Mouse (Mus musculus) heart, postnatal 10 days (tissue): ENCODE measurements at regions not wholly inside any gene's neighbourhood (a gene's known extent, or its start where the extent isn't known, plus 50 kb on each side); places are given as distances from the start of the nearest gene placed in this dataset.

Source experiments
- DNase-seq, 2 experiments: peaks; one replicate each; pipeline ENCODE4 v3.0.0; 2021
- intact Hi-C: fragments of 180-260 bp; cut with DNase I; formaldehyde crosslinking; loops from one replicate; pipeline ENCODE4 v1.15.1; 2025

GRCm38 (mm10) chr2:9267675-9268074 is 613.4 kb upstream of the 4930412O13Rik start:
- no peak for DNase-seq
- intact Hi-C loops = no loop called here

GRCm38 (mm10) chr2:9283441-9283840 is 597.6 kb upstream of the 4930412O13Rik start:
- no peak for DNase-seq
- intact Hi-C loops = no loop called here

GRCm38 (mm10) chr2:9285800-9286199 is 595.3 kb upstream of the 4930412O13Rik start:
- DNase-seq = no peak
- intact Hi-C loops = no loop called here

GRCm38 (mm10) chr2:9287077-9287476 is 594.0 kb upstream of the 4930412O13Rik start:
- intact Hi-C loops = no loop called here

GRCm38 (mm10) chr2:9287623-9288022 is 593.4 kb upstream of the 4930412O13Rik start:
- no peak for DNase-seq
- intact Hi-C loops = no loop called here

More at GRCm38 (mm10) chr2:9287077-9287476, 594.0 kb upstream of the 4930412O13Rik start:
- no peak for DNase-seq

- intact Hi-C loops = no loop called here
- no peak for DNase-seq
Measured at GRCm38 (mm10) chr2:9331630-9332352, 549.3 kb upstream of the 4930412O13Rik start.

- intact Hi-C loops = no loop called here
- DNase-seq = no peak
Measured at GRCm38 (mm10) chr2:9348982-9349381, 532.1 kb upstream of the 4930412O13Rik start.

GRCm38 (mm10) chr2:9349994-9350393 is 531.1 kb upstream of the 4930412O13Rik start:
- intact Hi-C loops = no loop called here
- no peak for DNase-seq

- DNase-seq = no peak
- intact Hi-C loops = no loop called here
Measured at GRCm38 (mm10) chr2:9352190-9352589, 528.9 kb upstream of the 4930412O13Rik start.

- intact Hi-C loops = no loop called here
- no peak for DNase-seq
Measured at GRCm38 (mm10) chr2:9360020-9360419, 521.0 kb upstream of the 4930412O13Rik start.

- intact Hi-C loops = no loop called here
- DNase-seq = no peak
Measured at GRCm38 (mm10) chr2:9367801-9368584, 513.1 kb upstream of the 4930412O13Rik start.

GRCm38 (mm10) chr2:9369572-9369971 is 511.5 kb upstream of the 4930412O13Rik start:
- intact Hi-C loops = no loop called here
- DNase-seq = no peak

- intact Hi-C loops = no loop called here
- DNase-seq = no peak
Measured at GRCm38 (mm10) chr2:9386566-9386965, 494.5 kb upstream of the 4930412O13Rik start.

- intact Hi-C loops = no loop called here
- no peak for DNase-seq
Measured at GRCm38 (mm10) chr2:9388058-9388457, 493.0 kb upstream of the 4930412O13Rik start.

GRCm38 (mm10) chr2:9395379-9395999 is 485.6 kb upstream of the 4930412O13Rik start:
- DNase-seq = no peak
- intact Hi-C loops = no loop called here

GRCm38 (mm10) chr2:9401461-9401860 is 479.6 kb upstream of the 4930412O13Rik start:
- no peak for DNase-seq
- intact Hi-C loops = no loop called here

GRCm38 (mm10) chr2:9402281-9402680 is 478.8 kb upstream of the 4930412O13Rik start:
- intact Hi-C loops = no loop called here
- DNase-seq = no peak

- no peak for DNase-seq
- intact Hi-C loops = no loop called here
Measured at GRCm38 (mm10) chr2:9409075-9409474, 472.0 kb upstream of the 4930412O13Rik start.

GRCm38 (mm10) chr2:9422686-9423085 is 458.4 kb upstream of the 4930412O13Rik start:
- intact Hi-C loops = no loop called here
- DNase-seq = no peak

- intact Hi-C loops = no loop called here
- no peak for DNase-seq
Measured at GRCm38 (mm10) chr2:9423534-9423933, 457.5 kb upstream of the 4930412O13Rik start.

GRCm38 (mm10) chr2:9433110-9433940 is 447.7 kb upstream of the 4930412O13Rik start:
- DNase-seq = peak in 1 of 2 experiments; percentile 10
- intact Hi-C loops = no loop called here
